Mouse (Mus musculus) T-helper 17 cell (primary cell): Measurements from ENCODE around the gene Siglecf.
"Not testable (repeated sequence)": the region's sequence is repeated elsewhere in the genome, so short reads cannot be mapped to it uniquely, and the experiment has no call there.

ENCODE experiments used
- in situ Hi-C, 2 experiments: fragments of 300-600 bp; cut with MboI, MseI; formaldehyde crosslinking; loops; 1 replicate in 1 of 2; 2 replicates in 1 of 2; pipeline ENCODE4 v1.15.1; 2025; ENCODE audit warnings: high pct_unique_total_duplicates in 2 of 2

Gene Siglecf

DNA sequence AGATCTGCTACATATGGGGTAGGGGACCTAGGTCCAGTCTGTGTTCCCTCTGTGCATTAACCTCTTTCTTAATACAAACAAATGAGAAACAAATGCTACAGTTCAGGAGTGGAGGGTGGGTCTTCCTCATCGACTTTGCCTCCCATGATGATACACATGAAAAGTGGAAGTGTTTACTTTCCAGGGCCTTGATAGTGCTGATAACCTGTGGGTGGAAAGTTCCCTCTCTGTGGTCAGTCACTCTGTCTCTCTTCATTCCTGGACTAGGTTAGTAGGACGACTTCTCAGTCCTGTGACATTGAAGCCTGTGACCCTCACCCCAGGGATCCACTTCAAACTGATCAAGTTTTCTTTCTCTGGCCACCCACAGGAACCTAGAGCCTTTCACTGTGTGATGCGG is at the start of gene Siglecf:
TSS of gene Siglecf (plus strand) at position 188 of the 400 bp plus-strand sequence.
- in situ Hi-C loops, result no loop called here

DNA sequence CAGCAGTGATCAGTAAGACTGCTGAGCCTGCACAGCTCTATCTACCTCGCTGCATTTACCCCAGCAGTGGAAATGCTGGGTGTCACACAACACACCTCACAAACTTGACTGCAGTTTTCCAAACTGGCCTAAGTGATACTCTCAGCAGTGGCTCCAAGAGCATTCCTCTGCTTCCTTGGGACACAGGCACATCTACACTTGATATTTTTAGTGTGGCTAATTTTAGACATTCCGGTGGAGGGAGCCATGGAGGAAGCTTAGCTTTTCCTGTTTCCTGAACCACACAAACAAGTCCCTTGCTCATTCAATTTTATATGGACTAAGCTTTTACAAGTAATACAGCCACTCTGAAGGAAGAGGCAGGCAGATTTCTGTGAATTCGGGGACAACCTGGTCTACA is 45.9 kb upstream of the Siglecf start:
- in situ Hi-C loops, result loop anchor here in 1 of 2 experiments (5.0 kb wide), 1 partner anchor 277 kb away; no protein-coding TSS in a partner anchor

DNA sequence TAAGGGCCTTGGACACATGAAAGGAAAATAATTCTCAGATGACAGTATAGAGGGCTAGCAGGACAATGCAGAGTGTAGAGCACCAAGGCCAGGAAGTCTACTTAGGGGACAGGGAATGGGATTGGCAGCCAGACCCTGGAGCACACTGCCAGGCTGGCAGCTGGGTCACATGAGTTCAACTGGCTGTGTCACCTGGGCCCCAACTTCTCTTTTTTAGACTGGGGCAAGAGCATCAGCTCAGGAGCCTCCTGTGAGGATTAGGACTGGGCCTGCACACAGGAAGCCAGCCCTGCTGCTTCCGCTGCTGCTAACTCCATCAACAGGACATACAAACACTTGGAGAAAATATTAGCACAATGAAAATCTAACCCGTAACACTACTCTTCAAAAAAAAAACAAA is 42.1 kb upstream of the Siglecf start:
- in situ Hi-C loops, result loop anchor here in 1 of 2 experiments (5.0 kb wide), 1 partner anchor 273 kb away; no protein-coding TSS in a partner anchor

DNA sequence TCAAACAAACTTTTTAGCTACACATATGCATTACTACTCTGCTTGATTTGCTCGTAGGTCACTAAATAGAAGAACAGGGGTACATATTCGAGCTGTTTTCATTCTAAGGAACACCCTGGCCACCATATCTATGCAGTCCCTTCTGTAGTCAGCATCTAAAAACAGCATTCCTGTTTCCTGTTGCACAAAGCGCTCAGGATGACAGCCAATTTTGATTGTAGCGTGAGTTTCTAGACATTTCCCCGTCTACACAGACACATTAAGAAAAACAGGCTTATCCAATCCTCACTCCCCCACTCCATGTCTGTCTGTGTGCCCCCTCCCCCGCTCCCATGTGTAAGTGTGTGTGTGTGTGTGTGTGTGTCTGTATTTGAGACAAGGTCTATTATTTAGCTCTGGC is 39.5 kb upstream of the Siglecf start:
- in situ Hi-C loops, result loop anchor here (5.0 to 10.0 kb wide), 3 partner anchors 133 to 933 kb away; partner anchors contain the start of genes Cldnd2 (in 2 of the 2), Etfb (in 2 of the 2), Gm45233 (in 2 of the 2) and 1700028J19Rik (in 1 of the 2)

DNA sequence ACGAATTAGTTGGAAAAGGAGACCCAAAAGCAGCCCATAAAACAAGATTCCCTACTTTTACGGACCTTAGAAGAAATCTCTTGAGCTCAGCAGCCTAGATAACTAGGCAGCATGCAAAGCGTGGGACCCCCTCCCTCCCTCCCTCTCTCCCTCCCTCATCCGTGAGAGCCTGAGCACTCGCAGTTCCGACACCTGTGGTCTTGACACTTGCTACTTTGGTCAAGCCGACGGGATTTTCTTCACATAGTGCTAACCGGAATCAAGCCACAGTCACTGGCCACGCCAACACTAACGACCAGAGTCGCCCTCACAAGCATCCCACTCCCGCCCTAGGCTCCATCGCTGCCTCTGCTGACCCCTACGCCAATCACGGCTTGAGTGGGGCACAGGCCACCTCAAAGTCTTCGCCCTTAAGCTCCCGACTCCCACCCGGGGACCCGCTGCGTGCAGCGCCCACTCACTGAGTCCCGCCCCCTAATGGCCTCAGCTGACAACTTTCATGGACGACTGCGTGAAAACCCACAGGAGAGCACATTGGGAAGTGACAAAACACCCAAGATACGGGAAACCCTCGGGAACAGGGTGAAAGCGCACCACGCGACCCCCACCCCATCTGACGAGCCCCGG is 38.6 kb upstream of the Siglecf start:
- in situ Hi-C loops, result loop anchor here (5.0 to 10.0 kb wide), 3 partner anchors 132 to 932 kb away; partner anchors contain the start of genes Cldnd2 (in 2 of the 2), Etfb (in 2 of the 2), Gm45233 (in 2 of the 2) and 1700028J19Rik (in 1 of the 2)

DNA sequence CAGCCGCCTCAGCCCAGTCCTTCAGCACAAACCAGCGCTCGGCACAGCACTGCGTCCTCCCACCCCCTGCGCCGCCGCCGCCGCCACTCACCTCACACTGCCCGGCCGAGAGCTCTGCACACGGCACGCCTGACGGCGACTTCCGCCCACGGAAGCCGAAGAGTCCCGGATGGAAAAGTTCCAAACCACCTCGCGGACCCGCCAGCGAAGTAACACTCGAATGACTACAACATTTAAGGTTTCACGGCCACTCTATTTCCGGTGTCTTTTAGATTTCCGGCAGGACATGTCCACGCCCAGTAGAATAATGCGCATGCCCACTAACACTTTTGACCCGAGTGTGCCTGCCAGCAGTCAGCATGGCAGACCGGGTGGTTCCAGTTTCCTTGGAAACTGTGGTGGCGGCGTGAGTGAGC is 38.1 kb upstream of the Siglecf start, which contains the start of gene Zfp715:
TSS of gene Zfp715 (minus strand) at position 282 of the 416 bp plus-strand sequence.
- in situ Hi-C loops, result loop anchor here (5.0 to 10.0 kb wide), 3 partner anchors 132 to 932 kb away; partner anchors contain the start of genes Cldnd2 (in 2 of the 2), Etfb (in 2 of the 2), Gm45233 (in 2 of the 2) and 1700028J19Rik (in 1 of the 2)

DNA sequence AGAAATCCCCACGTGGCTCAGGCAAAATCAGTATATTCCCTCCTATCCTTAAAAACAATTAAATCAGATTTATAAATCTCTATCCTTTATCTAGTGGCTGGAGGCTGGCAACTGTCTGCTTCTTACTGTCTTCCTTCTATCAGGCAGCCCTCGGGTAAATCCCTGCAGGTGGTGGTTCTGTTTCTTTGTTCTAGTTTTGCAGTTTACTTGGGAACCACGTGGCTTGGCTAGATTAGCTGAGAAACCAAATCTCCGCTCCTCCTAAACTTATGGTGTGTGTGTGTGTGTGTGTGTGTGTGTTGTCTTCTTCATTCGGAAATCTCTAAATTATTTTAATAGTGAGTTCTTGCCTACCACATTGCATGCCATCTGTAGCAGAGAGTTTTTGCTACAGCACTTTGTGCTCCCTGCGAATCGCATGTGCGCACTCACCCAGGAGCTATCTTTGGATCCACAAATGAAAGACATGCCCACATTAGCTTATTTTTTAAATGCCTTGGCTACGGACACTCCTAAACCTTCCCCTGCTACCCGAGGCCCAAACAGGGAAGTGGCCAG is 24.8 kb upstream of the Siglecf start:
- in situ Hi-C loops, result no loop called here

DNA sequence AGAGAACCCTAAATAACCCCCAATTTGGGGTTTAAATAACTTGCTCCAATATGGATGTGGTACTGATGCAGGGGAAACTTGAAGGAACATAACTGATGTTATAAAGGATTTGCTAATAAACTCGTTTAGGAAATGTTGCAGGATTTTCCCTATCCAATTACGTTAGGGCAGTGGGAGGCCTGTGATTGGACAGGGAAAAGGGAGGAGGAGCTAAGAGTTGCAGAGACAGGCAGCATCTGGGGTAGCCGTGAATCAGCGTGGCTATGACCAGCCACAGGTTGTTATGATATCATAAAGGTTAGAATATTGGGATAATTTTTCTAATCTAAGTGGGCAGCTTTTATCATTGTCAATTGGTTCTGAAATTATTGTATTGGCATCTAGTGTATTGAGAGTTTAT is 23.0 kb upstream of the Siglecf start:
- in situ Hi-C loops, result no loop called here

DNA sequence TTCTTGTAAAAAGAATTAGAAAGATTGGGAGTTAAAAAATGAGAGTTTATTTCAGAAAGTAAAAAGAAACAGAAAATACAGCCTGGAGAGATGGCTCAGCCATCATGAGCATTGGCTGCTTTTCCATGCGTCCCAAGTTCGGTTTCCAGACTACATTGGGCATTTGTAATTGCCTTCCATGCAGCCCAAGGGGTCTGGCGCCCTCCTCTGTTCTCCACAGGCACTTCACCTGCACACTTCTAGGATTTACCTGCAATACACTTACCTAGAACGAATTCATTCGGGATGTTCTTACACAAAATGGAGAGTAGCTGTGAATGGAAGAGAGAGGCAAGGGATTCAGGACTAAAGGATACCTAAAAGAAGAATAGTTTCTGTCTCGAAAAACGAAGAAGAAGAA is 17.9 kb upstream of the Siglecf start:
- in situ Hi-C loops, result no loop called here

DNA sequence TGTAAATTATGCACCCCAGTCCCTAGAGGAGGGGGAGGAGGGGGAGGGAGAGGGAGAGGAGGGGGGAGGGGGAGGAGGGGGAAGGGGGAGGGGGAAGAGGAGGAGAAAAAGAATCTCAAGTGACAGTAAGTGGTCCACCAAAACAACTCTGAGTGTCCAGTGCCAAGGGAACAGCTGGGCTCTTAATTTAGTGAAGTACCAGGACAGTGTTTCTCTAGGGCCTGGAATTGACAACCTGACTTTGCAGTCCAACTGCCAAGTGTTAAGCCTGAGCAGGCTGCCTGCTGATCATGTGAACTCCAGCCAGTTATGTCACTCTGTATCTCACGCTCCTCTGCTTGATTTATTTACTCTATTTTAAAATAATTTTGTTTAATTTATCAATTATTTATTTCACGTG is 17.2 kb upstream of the Siglecf start:
- in situ Hi-C loops, result no loop called here

DNA sequence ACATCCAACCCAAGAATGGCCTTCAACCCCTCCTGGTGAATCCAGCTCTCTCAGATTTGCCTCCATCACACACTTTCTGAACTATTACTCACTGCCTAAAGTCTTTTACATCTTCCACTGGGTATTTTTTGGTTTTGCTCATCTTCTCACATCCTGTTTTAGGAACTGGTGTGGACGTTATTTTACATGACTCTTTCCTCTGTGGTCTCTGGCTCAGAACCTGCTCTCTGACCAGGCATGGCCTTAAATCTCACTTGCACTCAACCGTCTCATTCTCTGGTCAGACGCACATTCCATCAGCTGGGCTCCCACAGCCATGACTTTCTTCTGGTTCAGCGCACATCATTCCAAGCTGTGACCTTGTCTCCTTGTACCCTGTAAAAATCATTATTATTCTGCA is 10.4 kb upstream of the Siglecf start:
- in situ Hi-C loops, result no loop called here

DNA sequence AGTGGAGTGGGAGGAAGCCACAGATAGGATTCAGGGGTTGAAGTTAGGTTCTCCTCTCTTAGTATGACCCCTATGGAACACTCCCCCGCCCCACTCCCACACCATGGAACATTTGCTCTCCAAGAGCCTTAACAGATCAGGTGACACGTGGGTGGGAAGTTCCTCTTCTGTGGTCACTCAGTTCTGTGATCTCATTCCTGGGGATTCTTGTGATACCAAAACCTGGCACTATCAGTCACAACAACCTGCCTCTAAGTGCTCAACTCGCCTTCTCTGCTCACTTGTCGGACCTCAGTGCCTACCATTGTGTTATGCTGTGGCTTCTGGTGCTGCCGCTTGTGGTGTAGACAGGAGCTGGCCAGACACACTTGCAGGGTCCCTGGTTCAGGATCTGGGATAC is 8.0 kb upstream of the Siglecf start:
- in situ Hi-C loops, result no loop called here

DNA sequence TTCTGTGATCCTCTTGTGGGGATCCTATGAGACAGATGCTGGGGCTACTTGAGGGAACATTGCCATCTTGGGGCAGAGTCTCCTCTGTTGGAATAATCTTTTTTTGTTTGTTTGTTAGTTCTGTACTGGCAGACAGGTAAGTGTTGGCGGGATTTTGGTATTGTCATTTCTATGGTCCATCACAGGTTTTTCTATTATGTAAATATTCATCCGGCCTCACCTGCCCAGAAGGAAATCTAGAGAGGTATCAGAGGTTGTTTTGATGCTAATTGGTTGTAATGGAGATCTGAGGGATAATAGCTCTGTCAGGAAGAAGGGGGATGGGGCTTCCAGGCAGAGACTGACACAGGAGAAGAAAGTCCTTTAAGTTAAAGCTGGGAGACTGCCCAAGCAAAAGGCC is 7.1 kb upstream of the Siglecf start:
- in situ Hi-C loops, result no loop called here

DNA sequence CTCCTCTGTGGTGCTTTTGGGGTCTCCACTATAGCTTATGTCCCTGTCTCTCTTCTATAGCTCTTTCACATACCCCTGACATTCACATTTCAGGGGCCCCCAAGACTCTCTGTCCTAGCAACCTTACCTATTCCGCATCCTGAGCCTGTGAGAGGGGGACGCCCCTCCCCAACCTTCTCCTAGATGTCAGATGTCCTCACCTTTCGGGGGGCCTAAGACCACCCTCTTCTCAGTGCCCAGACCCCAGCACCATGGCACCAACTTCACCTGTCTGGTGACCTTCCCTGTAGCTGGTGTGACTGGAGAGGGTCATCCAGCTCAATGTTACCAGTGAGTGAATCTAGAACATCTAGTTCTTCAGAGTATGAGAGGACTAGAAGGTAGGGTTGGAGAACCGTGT is 6.7 kb upstream of the Siglecf start:
- in situ Hi-C loops, result no loop called here

DNA sequence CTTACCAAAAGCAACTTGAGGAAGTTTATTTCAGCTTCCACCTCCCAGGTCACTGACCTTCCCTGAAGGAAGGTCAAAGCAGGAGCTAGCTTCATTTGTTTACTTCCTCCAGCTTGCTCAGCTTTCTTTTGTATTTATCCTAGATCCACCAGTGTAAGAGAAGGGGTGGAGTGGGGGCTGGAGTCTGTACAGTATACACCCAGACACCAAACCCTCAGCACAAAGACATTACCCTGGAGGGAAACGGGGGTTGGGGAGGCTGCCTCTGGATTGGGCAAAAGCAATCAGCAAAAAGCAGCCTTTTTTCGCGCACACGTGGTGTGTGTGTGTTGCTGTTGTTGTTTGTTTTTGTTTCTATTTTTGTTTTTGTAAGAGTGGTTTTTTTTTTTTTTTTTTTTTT is 5.0 kb upstream of the Siglecf start:
- in situ Hi-C loops, result no loop called here

DNA sequence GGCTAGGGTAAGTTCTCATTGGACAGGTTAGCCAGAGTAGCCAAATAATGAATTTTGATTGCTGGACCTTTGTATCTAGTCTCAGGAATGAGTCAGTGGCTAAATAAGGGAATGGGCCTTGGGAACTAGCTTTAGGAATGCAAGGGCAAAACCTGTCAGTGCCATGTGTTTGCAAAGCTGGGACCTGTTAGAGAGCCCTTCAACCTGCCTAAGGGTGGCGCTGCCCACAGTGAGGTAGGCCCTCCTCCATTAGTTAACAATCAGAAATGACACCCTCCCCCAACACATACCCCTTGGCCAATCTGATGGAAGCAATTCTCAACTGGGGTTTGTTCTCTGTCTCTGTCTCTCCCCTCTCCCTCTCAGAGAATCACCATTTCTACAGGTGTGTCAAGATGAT is 4.6 kb upstream of the Siglecf start:
- in situ Hi-C loops, result no loop called here

DNA sequence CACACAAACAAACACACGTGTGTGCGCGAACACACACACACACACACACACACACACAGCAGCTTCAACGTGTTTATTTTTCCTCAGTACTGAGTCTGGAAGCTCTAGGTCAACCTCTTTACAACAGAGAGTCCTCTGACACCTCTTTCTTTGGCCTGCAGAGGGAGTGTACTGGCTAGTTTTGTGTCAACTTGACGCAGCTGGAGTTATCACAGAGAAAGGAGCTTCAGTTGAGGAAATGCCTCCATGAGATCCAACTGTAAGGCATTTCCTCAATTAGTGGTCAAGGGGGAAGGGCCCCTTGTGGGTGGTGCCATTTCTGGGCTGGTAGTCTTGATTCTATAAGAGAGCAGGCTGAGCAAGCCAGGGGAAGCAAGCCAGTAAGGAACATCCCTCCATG is 1.5 kb upstream of the Siglecf start:
- in situ Hi-C loops, result not testable (repeated sequence)

DNA sequence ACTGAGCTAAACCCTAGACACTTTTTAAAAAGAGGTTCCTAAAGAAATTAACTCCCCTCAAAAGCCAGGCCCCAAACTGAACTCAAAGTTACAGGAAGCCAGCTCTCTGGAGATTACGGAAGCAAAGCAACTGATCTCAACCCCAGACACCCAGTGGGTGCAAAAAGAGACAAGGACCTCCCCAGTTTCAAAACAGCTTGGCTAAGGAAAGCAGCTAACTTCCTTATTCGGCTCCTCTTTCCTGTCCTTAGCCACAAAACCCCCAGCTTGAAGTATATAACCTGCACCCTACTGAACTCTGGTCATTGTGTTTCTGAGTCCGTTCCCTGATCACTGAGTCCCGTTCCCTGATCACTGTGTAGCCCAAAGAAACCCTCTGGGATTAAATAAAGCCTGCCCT is 2.0 kb downstream of the Siglecf start:
- in situ Hi-C loops, result no loop called here

DNA sequence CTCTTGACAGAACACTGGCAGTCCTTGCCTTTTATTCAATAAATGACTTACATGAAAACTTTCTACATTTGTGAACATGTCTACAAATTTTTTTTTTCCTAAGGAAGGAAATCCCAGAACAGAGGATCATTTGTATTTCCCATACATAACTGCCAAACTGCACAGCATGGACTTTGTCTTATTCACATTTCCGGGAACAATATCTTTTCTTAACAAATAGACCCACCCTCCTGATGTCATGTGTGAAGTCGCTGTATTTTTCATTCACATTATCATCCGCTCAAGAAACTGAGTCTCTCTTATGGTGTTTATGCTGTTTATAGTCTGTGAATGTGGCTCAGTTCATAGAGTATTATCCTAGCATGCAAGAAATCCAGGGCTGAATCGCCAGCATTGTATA is 2.6 kb downstream of the Siglecf start:
- in situ Hi-C loops, result no loop called here

DNA sequence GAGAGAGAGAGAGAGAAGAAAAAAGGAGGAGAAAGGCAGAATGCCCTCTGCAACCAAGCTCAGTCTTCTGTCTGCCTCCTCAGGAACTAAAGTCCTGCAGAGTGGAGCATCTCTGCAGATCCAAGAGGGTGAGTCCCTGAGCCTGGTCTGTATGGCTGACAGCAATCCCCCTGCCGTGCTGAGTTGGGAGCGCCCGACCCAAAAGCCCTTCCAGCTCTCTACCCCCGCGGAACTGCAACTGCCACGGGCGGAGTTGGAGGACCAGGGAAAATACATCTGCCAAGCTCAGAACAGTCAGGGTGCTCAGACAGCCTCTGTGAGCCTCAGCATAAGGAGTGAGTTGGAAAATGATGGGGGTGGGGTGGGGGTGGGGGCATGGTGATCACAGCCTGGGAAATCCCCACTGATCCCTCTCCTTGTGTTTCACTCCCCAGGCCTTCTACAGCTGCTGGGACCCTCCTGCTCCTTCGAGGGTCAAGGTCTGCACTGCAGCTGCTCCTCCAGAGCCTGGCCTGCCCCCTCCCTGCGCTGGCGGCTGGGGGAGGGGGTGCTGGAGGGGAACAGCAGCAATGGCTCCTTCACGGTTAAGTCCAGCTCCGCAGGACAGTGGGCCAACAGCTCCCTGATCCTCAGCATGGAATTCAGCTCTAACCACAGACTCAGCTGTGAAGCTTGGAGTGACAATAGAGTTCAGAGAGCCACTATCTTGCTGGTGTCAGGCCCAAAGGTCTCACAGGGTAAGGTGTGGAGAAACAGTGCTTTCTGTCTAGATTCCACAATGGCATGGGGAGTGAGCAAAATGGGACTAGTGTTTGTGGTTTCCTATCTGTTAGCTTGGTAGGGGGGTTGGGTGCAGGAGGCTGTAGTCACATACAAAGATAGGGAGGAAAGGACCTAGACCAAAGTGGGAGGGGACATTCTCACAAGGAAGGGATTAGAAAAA is 4.0 kb downstream of the Siglecf start:
- in situ Hi-C loops, result no loop called here

DNA sequence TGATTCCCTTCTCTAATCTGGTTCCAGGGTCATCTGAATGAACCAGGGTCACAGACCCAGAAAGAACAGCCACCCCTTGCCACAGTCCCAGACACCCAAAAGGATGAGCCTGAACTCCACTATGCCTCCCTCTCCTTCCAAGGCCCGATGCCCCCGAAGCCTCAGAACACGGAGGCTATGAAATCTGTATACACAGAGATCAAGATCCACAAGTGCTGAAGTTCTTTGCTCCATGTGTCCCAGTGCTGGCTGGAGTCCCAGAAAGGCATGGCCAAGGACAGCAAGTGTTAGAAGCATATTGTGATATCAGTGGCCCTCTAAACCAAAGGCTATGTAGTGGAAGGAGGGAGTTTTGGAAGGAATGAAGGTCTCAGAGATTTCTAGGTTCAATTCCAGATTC is 7.4 kb downstream of the Siglecf start:
- in situ Hi-C loops, result no loop called here

DNA sequence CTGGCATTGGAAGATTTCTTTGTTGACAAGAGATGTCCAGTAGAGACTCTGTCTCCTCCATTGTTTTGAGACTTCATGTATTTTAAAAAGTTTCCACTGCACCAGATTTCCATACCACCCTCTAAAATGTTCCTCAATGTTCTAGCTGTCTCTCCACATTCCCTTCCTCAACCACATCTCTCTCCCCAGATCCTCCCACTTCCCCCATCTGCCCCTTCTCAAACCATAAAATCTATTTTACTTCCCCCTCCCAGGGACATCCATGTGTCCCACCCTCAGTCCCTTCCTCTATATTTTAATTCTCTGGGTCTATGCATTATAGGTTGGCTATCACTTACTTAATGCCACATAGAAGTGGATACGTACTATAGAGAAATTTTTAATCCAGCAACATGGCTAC is 10.3 kb downstream of the Siglecf start:
- in situ Hi-C loops, result no loop called here
